Mouse (Mus musculus) leukemia stem cell, adult 10-12 weeks (primary cell): ENCODE data around the gene Cxcl5. TPM values are rescaled to one million over a fixed set of nuclear protein-coding genes. Genes with fewer than 3 reads are reported as not detected.

Experiments used
- polyA plus RNA-seq: library from polyadenylated mRNA; stranded (reverse); fragments of >175 nt; gene quantifications from 2 replicates; pipeline ENCODE4 v1.2.3, GENCODE M21; 2012; ENCODE audit warnings: low replicate concordance

Cxcl5 gene
- polyA plus RNA-seq = not detected in 2 replicates

DNA sequence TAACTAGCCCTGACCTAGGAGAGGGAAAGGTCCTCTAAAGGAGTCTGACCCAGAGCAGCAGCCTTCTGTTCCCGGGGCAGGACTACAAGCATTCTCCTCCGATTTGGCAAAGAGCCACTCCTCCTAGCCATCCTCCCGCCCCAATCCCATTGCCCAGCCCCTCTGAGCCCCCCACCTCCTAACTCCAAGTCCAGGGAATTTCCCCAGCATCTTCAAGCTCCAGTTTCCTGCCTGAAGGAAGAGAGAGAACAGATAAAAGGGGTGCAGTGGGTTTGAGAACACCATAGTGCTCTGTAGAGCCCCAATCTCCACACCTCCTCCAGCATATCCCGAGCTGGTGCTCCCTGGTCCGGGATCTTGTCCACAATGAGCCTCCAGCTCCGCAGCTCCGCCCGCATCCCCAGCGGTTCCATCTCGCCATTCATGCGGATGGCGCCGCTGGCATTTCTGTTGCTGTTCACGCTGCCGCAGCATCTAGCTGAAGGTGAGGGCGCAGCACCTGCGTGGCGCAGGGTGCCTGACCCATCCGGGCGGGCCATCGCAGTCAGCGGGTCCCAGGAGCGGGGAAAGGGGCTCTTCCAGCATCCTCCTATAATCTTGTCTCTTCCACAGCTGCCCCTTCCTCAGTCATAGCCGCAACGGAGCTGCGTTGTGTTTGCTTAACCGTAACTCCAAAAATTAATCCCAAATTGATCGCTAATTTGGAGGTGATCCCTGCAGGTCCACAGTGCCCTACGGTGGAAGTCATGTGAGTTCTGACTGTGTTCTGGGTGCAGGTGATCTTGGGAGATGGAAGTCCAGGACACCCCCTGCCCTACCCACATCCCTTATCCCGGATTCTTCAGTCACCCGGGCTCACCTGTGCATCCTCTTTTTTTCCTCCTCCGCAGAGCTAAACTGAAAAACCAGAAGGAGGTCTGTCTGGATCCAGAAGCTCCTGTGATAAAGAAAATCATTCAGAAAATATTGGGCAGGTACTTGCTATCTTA lies at the start of gene Cxcl5:
Gene Cxcl5 (plus strand): TSS at position 284 of the 989 bp plus-strand sequence.

DNA sequence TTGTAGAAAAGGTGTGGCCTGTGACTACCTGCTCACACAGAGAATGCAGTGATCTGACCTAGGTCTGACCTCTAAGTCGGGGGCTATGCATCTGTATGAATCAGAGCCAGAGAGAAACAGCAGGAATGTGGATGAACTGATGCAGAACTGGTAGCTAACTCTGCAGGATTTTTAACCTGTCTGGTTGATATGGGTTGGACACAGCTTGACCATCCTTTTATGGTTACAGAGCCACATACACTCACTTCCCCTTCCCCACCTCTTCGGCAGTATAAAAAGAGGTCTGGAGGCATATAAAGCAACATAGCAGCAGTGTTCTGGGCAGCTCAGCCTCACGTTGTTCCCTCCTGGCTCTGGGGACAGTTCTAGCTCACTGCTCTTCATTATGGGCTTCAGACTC lies 9.1 kb downstream of the Cxcl5 start, which contains the start of gene Ppbp:
Gene Ppbp (plus strand): TSS at position 301 of the 400 bp plus-strand sequence.

DNA sequence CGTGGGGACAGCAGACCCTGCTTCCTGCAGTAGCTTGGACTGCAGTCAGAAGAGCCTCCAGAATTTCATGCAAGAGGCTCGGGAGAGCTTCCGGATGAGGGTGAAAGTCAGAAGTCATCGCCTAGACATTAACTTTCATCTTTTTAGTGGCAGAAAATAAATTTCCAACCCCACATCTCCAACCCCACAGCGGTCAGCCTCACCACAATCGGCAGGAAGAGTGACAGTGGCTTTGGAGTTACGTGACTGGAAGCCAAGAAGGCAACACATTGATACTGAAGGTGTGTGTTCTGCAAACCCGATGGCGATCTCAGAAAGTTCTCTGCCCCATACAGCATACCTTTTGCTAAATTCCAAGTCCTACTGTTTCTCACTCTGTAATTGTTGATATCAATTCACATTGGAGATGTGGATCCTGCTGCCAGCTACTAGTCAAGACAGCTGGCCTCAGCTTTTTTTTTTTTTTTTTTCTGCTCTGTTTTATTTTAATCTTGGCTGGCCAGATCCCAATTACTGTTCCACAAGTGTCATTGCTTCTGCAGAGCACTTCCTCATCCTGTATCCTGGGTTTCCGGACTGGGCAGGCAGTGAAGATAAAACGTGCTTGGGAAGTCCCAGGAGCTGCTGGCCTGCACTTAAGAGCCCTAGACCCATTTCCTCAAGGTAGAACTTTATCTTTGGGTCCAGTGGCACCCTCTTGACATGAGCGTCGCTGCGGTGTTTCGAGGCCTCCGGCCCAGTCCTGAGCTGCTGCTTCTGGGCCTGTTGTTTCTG lies 12.9 kb downstream of the Cxcl5 start, which contains the start of gene Pf4:
Gene Pf4 (plus strand): TSS at position 556 of the 774 bp plus-strand sequence.

DNA sequence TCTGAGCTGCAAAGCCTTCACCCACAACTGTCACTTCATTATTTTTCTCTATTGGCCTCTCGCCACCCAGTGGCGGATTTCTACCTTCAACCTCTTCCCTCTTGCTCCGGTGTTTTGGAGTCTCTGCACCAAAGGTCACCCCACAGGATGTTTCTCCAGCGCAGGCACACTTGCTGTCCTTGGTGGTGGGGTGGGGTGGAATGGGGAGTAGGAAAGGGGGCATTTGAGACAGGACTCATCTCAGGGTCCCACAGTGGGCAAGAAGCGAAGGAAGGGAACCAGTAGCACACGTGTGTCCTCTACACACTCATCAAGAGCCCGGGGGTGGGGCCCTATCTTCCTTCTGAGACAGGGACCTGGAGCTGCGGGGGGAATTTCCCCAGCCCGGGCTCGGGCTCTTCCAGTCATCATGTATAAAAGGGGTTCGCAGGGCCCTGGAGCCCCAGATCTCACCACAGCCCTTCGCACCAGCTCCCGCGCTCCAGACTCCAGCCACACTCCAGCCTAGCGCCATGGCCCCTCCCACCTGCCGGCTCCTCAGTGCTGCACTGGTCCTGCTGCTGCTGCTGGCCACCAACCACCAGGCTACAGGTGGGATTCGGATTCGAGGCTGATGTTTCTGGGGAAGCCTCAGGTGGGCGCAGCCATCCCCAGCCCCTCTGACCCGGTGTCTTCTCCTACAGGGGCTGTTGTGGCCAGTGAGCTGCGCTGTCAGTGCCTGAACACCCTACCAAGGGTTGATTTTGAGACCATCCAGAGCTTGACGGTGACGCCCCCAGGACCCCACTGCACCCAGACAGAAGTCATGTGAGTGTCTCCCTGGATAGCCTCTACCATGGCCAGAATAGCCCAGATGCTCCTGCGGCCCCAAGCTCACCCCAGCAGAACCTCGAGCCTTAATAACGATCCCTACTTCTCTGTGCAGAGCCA lies 26.8 kb downstream of the Cxcl5 start, which contains the start of gene Cxcl3:
Gene Cxcl3 (plus strand): TSS at position 445 of the 930 bp plus-strand sequence.

DNA sequence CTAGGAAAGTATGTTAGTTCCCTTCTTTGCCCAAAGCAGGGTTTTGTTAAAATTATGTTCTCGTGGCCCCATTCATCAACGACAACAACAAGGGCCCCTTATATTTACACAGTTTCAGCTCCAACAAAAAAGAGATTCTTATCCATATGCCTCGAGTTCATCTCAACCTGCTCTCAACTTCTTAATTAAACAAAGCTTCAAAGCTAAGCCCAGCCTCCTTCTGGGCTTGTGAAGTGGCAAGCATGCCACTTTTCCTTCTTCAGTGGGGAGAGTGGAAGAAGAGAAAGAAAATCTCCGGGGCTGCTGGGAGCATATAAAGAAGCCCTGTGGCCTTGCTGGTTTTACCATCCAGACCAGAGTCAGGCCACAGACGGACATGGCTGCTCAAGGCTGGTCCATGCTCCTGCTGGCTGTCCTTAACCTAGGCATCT lies 35.0 kb downstream of the Cxcl5 start, which contains the start of gene Cxcl15:
Gene Cxcl15 (plus strand): TSS at position 340 of the 431 bp plus-strand sequence.

Other genes with a start within 250 kb of the Cxcl5 start
- gene Afm, start 240.4 kb upstream of the Cxcl5 start, polyA plus RNA-seq = not detected in 2 replicates
- 0.48 and 0.80 TPM in 2 replicates for gene 5830473C10Rik, start 198.3 kb upstream of the Cxcl5 start, polyA plus RNA-seq
- gene Rassf6, start 118.7 kb upstream of the Cxcl5 start, polyA plus RNA-seq = 0.42 TPM in 1 of 2 replicates, not detected in the other
- 0.27 and 0.38 TPM in 2 replicates for gene Ppbp, start 9.2 kb downstream of the Cxcl5 start, polyA plus RNA-seq
- 0.78 and 4.4 TPM in 2 replicates for gene Pf4, start 13.1 kb downstream of the Cxcl5 start, polyA plus RNA-seq
- not detected in 2 replicates for gene Cxcl3, start 26.7 kb downstream of the Cxcl5 start, polyA plus RNA-seq
- not detected in 2 replicates for gene Cxcl15, start 35.2 kb downstream of the Cxcl5 start, polyA plus RNA-seq
- gene Cxcl1, start 131.9 kb downstream of the Cxcl5 start, polyA plus RNA-seq = 0.51 TPM in 1 of 2 replicates, not detected in the other
- gene Cxcl2, start 144.5 kb downstream of the Cxcl5 start, polyA plus RNA-seq = not detected in 2 replicates
- 5.6 and 11.2 TPM in 2 replicates for gene Mthfd2l, start 171.8 kb downstream of the Cxcl5 start, polyA plus RNA-seq